Mouse (Mus musculus) right cerebral cortex, adult 18-20 months (tissue): Measurements from ENCODE around the gene Cep41.

ENCODE experiments used
- DNase-seq: peaks from one replicate; pipeline ENCODE4 v3.0.0; 2022; ENCODE audit warnings: mixed read lengths

Gene Cep41

GRCm38 (mm10) chr6:30693350-30693991 lies at the start of gene Cep41:
Cep41 (minus strand) TSS chr6:30693749.
- DNase-seq: peak; percentile 97

- DNase-seq: peak; percentile 46
These were observed 45.7 kb upstream of the Cep41 start for GRCm38 (mm10) chr6:30739177-30739747.

- DNase-seq: no peak
These were observed 45.0 kb upstream of the Cep41 start for GRCm38 (mm10) chr6:30738464-30739006.

GRCm38 (mm10) chr6:30737548-30738463 lies 44.3 kb upstream of the Cep41 start:
- DNase-seq: peak; percentile 74

- peak; percentile 76 for DNase-seq
These were observed 43.5 kb upstream of the Cep41 start for GRCm38 (mm10) chr6:30736864-30737547.

- DNase-seq: no peak
These were observed 42.8 kb upstream of the Cep41 start for GRCm38 (mm10) chr6:30736372-30736762.

GRCm38 (mm10) chr6:30735728-30736371 lies 42.3 kb upstream of the Cep41 start:
- no peak for DNase-seq

- no peak for DNase-seq
These were observed 41.6 kb upstream of the Cep41 start for GRCm38 (mm10) chr6:30734988-30735727.

GRCm38 (mm10) chr6:30734465-30734864 lies 40.9 kb upstream of the Cep41 start:
- no peak for DNase-seq

GRCm38 (mm10) chr6:30732571-30733130 lies 39.1 kb upstream of the Cep41 start:
- DNase-seq: no peak

GRCm38 (mm10) chr6:30730301-30730971 lies 36.9 kb upstream of the Cep41 start:
- DNase-seq: no peak

- DNase-seq: no peak
These were observed 29.8 kb upstream of the Cep41 start, which contains the start of gene Mest for GRCm38 (mm10) chr6:30723331-30723730. Mest (plus strand) TSS chr6:30723547.

- DNase-seq: no peak
These were observed 29.0 kb upstream of the Cep41 start for GRCm38 (mm10) chr6:30722385-30723164.

GRCm38 (mm10) chr6:30716796-30717195 lies 23.2 kb upstream of the Cep41 start:
- DNase-seq: peak; percentile 32

GRCm38 (mm10) chr6:30714891-30715471 lies 21.4 kb upstream of the Cep41 start:
- no peak for DNase-seq

- no peak for DNase-seq
These were observed 20.3 kb upstream of the Cep41 start for GRCm38 (mm10) chr6:30713896-30714295.

- no peak for DNase-seq
These were observed 19.9 kb upstream of the Cep41 start for GRCm38 (mm10) chr6:30713455-30713854.

- no peak for DNase-seq
These were observed 18.9 kb upstream of the Cep41 start for GRCm38 (mm10) chr6:30712484-30712883.

- no peak for DNase-seq
These were observed 17.8 kb upstream of the Cep41 start for GRCm38 (mm10) chr6:30711365-30711763.
